Mouse (Mus musculus): Measurements from ENCODE around the gene Gar1.

DNA sequence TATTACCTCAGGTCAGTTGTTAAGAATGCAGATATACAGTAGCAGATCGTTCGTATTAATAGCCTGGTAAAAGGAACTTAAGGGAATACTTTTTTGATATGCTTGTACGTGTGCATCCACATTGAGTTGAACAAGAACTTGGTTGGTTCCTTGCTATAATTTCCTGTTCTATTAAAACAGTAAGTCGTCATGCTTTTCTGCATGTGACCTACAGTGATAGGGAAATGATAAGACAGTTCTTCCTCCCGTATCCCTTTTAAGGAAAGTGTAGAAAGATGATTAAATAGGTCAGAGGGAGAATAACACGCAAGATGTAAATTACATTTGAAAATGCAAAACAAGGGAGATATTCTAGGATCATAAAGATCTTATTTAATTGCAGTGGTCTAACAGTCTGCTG lies 5.8 kb upstream of the Gar1 start:
- no peak for TF ChIP-seq CTCF (IDR thresholded peaks at IDR 0.05; ENCODE audit: control insufficient read depth, insufficient read depth, insufficient replicate concordance, low read depth, low read length)
- no peak for TF ChIP-seq POLR2A (IDR thresholded peaks at IDR 0.05; ENCODE audit: control insufficient read depth, low read depth, low read length)
